Mouse (Mus musculus): Measurements from ENCODE around the gene Nt5dc2. TPM values are rescaled to one million over a fixed set of nuclear protein-coding genes. Genes with fewer than 3 reads are reported as not detected.

Gene Nt5dc2
- polyA plus RNA-seq, 2 experiments from 2014 or later, result not detected

GRCm38 (mm10) chr14:31134015-31135000 is 3.5 kb downstream of the Nt5dc2 start:
- no peak for ATAC-seq

GRCm38 (mm10) chr14:31135495-31136410 is 4.9 kb downstream of the Nt5dc2 start:
- no peak for ATAC-seq

GRCm38 (mm10) chr14:31136411-31137280 is 5.8 kb downstream of the Nt5dc2 start:
- ATAC-seq, result no peak

- no peak for ATAC-seq
Measured at GRCm38 (mm10) chr14:31137281-31137595, 6.4 kb downstream of the Nt5dc2 start.

GRCm38 (mm10) chr14:31137791-31138190 is 6.9 kb downstream of the Nt5dc2 start:
- ATAC-seq, result no peak

- ATAC-seq, result no peak
Measured at GRCm38 (mm10) chr14:31138219-31138896, 7.5 kb downstream of the Nt5dc2 start.

GRCm38 (mm10) chr14:31138897-31139429 is 8.1 kb downstream of the Nt5dc2 start:
- ATAC-seq, result no peak

- ATAC-seq, result no peak
Measured at GRCm38 (mm10) chr14:31139666-31140065, 8.8 kb downstream of the Nt5dc2 start.

GRCm38 (mm10) chr14:31140141-31140540 is 9.3 kb downstream of the Nt5dc2 start:
- no peak for ATAC-seq

- ATAC-seq, result no peak
Measured at GRCm38 (mm10) chr14:31141011-31141410, 10.2 kb downstream of the Nt5dc2 start.

- no peak for ATAC-seq
Measured at GRCm38 (mm10) chr14:31145694-31146093, 14.8 kb downstream of the Nt5dc2 start.

GRCm38 (mm10) chr14:31160196-31161150 is 29.6 kb downstream of the Nt5dc2 start:
- peak; percentile 72 for ATAC-seq

- ATAC-seq, result no peak
Measured at GRCm38 (mm10) chr14:31161191-31161590, 30.3 kb downstream of the Nt5dc2 start.

GRCm38 (mm10) chr14:31161638-31162037 is 30.8 kb downstream of the Nt5dc2 start:
- no peak for ATAC-seq

- no peak for ATAC-seq
Measured at GRCm38 (mm10) chr14:31164067-31164466, 33.2 kb downstream of the Nt5dc2 start.

GRCm38 (mm10) chr14:31165010-31165409 is 34.2 kb downstream of the Nt5dc2 start:
- no peak for ATAC-seq

GRCm38 (mm10) chr14:31165458-31165857 is 34.6 kb downstream of the Nt5dc2 start:
- no peak for ATAC-seq

GRCm38 (mm10) chr14:31165991-31166630 is 35.3 kb downstream of the Nt5dc2 start:
- no peak for ATAC-seq

- no peak for ATAC-seq
Measured at GRCm38 (mm10) chr14:31166827-31167226, 36.0 kb downstream of the Nt5dc2 start.

- ATAC-seq, result no peak
Measured at GRCm38 (mm10) chr14:31168425-31168824, 37.6 kb downstream of the Nt5dc2 start, which contains the start of gene Stab1. Gene Stab1, minus strand, starts transcription at chr14:31168641.
